Mouse (Mus musculus) cortical plate, adult 2 months (tissue): ENCODE measurements at regions not wholly inside any gene's neighbourhood (a gene's known extent, or its start where the extent isn't known, plus 50 kb on each side); places are given as distances from the start of the nearest gene placed in this dataset.

Experiments
- CTCF ChIP-seq: fragments of 200-500 bp; IDR thresholded peaks from 2 replicates; pipeline ENCODE4 v1.5.1; 2011; ENCODE audit warnings: mild to moderate bottlenecking, control low read depth, low read length; ENCODE audit not compliant: insufficient read depth; ENCODE audit errors: extremely low read depth
- POLR2A ChIP-seq: fragments of 200-500 bp; IDR thresholded peaks from 2 replicates; pipeline ENCODE4 v1.6.1; 2011; ENCODE audit warnings: mild to moderate bottlenecking, low read length, control low read depth; ENCODE audit not compliant: insufficient read depth; ENCODE audit errors: extremely low read depth

- TF ChIP-seq CTCF (no peak), POLR2A (no peak)
Observed at GRCm38 (mm10) chr12:16351751-16352150, 259.0 kb downstream of the Lpin1 start.
